Mouse (Mus musculus) monocyte, adult 5-6 weeks (primary cell): ENCODE measurements around the gene Gm973. TPM values are rescaled to one million over a fixed set of nuclear protein-coding genes. Genes with fewer than 3 reads are reported as not detected.

ENCODE experiments used
- ATAC-seq: fragments of 153-309, 156-312 bp; replicated peaks from 2 replicates; pipeline ENCODE4 v1.8.0; 2017; ENCODE audit warnings: mild to moderate bottlenecking; ENCODE audit not compliant: low TSS enrichment, insufficient number of reproducible peaks, severe bottlenecking, poor library complexity, low FRiP score
- total RNA-seq: library from RNA; stranded (forward); fragments of 200-1000, 200-491, 200-594 nt; gene quantifications from 3 replicates; pipeline ENCODE4 v1.2.3, GENCODE M21; 2017

The Gm973 gene
- total RNA-seq, 1 experiment from 2014 or later: 2.4 TPM

DNA sequence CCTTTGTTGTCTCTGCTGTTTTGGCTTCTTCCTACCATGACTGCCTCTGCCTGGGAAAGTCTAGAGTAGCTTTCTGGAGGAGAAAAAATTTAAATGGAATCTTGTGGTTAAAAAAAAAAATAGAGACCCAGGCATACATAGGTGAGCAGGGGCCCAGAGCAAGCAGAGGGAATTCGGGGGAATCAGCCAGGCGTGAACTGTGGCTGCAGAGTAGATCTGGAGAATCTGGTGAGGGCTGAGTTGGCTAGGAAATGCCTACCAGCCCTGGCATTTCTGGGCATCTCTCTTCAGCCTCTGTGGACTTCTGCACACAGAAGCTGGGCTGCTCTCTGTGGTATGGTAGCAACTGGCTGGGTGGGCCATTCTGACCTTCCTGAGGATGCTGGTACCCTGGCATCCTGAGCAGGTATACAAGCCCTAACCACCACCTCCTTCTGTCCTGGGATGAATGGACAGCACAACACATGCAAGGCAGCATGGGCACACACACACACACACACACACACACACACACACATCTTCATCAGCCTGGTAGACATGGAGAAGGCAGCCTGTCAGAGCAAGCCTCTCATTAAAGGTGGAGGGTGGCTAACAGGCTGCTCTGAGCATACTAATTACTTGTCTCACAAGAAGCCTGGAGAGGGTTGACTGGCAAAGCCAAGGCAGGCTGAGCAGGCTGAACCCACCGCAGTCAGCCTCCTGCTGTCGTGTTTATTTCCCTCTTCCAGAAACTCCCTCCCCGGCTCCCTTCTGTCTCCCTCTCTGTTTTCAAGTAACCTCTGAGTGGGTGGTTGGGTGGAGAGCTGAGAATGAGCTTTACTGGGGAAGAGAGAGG, 19.1 kb downstream of the Gm973 start:
- no peak for ATAC-seq

DNA sequence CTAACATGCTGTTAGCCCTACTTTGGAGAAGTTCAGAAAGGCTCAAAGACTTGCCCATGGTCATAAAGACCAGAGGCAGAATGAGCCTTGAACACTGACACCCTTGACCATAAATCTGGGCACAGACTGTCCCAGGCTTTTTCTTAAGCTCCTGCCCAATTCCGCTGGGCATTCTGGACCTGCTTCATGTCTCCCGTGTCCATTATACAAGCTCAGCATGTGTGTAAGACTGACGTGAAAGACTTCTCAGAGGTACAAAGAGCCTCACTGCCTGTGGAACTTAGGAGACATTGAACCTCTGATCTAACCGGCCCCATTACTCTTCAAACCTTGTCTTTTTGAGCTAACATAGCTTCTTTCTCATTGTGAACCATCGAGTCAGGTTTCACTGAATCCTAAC, 22.3 kb downstream of the Gm973 start:
- ATAC-seq: no peak

DNA sequence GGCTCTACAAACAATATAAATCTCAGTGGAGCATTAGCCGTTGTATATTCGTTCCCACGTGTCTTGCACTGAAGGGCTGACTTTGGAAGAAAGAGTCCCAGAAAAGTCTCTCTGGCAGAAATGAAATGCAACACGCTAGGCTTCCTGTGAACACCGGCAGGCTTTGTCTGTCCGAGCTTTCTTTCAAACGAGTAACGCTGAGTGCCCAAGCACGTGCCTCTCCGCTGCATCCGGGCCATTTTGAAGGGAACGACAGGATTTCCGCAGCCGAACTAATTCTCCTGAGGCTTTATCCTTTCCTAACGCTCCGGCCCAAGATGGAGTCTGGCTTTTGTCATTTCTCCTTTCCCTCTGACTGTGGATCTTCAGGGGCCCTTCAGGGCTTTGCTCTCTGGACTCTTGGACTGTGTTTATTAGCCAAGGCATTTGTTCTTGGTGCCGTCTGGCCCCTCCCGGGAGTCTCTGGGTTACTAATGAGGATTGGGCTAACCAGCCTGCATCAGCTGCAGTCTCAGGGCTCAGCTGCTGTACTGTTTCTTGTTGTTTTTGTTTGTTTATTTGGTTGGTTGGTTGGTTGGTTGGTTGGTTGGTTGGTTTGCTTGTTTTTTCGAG, 24.6 kb downstream of the Gm973 start:
- ATAC-seq: no peak

DNA sequence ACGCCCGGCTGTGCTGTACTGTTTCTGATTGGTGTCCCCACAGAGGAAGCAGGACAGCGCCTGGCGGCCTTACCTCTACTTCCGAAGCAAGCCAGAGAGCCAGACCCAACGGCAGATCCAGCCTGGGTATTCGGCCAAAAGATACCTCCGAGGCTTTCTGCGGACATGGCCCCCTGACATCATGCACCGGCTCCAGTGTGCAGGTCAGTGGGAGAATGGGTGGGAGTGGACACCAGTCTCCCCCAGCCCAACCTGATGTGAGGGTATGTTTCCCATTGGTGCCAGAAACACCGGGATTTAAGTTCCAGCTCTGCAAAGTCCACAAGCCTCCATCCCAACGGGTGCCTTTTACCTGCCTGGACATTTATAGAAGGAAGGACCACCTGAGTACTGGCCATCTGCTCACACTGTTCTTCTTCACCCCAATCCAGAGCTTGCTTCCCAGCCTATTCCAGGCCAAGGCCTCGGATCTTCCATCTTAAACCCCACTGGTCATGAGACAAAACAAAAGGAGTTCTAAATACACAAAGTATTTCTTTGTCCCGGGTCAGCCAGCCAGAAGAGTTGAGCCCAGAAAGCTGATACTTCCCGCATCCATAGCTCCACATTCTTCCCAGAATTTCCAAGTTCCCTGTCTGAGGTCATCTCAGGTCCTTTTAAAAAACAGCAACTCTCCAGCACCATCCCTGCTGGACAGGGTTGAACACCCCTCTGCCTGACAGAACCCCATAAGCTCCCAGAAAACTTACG, 25.4 kb downstream of the Gm973 start:
- ATAC-seq: no peak

DNA sequence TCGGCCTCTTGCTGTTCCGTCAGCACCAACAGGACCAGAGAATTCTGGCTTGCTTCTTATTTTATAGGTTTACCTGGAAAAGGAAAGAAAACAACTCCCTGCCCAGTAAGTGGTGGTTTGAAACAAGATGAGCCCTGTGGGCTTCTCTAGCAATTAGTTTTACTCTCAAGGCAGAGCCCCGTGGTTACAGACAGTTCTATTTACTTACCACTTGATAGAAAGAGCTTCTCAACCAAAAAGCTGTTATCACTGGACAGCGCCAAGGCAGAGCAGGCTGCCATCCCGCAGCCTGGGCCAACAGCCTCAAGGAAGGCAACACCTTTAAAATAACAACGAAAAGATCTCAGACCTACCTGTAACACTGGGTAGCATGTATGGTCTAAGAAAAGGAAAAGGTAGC, 26.2 kb downstream of the Gm973 start:
- ATAC-seq: no peak

DNA sequence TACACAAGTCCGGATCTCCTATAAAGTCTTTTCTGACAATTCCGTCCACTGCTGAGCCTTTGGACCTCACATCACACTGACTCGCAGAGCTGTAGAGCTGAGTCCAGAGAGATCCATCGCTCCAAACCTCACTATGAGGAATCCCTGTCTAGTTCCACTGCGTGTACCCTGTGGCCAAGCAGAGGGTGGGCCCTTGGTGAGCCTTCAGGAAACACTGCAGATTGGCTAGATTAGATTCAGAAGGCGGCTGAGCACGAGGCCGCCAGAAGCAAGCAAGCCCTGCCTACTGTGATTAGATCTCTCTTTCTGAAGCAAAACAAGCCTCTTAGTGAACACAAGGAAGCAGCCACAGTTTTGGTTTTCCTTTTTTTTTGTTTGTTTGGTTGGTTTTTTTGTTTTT, 27.8 kb downstream of the Gm973 start:
- no peak for ATAC-seq

DNA sequence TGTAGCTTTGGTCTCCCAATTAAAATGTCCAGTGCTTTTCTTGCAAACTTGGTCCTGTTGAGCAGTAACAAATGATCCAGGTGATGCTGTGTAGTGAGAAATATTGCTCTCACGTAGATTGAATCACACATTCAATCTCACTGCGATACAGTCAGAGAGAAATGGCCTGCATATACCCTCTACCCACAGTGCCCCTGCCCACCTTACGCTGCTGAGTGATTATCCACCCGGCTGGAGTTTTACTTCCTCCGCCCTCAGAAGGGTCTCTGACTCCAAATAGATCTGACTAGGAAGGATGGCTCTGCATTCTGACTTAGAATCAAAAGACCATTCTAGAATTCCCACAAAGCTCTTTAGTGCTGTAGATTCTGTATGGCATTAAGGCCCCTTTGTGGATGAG, 32.4 kb downstream of the Gm973 start:
- no peak for ATAC-seq

DNA sequence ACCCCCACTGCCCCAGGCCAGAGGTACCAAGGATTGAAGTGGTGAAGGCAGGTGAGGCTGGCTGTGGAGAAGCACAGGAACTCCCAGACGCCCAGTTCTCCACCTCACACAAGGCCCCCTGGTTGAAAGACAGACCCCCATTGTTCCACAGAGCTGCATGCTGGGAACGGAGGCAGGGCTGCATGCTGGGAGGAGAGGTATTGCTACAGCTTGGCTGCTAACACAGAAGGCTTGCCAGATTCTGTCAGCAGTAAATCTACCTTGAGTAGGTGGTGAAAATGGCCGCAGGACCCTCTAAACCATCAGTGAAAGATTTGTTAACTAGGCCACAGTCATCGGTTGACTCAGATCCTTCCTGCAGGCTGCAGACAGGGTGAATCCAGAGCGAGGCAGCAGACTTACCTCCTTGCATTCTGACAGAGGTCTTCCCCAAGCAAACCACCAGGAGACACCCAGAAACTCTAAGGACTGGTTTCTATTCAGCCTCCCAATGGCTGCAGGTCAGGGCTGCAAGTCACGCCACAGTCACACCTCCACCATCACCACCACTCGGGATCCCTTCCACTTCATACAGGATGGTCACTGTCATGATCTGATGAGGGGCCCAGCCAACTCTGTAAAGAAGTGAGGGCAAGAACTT, 33.1 kb downstream of the Gm973 start:
- no peak for ATAC-seq

DNA sequence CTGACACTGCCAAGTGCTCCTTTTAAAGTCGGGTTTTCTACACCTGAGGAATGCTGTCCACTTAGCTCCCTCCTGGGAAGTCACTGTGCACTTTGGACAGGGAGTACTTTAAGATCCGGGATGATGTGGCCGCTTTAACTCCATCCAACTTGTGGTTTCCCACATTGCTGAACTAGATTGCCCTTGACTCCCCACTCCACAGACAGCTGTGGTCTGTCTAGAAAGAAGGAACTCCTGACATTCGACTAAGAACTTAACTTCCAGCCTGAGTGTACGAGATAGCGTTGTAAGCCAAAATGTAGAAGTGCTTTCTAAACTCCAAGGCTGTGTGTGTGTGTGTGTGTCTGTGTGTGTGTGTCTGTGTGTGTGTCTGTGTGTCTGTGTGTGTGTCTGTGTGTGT, 34.2 kb downstream of the Gm973 start:
- ATAC-seq: no peak

DNA sequence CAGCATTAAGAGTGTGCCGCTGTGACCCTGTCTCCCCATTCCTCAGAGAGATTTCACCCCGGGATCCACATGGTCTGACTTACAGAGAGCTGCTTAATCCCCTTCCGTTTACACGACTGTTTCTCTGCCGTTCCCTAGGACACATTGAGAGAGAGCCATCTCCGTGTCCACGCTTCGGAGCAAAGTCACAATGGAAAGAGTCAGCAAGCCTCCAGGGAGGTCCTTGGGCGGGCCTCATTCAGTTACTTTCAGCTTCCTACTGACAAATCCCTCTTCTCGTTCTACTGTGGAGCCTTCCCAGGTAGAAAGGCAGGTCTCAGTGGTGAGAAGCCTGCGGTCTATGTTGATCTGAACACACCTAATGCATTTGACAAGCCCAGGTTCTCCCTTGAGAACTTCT, 34.9 kb downstream of the Gm973 start:
- no peak for ATAC-seq

DNA sequence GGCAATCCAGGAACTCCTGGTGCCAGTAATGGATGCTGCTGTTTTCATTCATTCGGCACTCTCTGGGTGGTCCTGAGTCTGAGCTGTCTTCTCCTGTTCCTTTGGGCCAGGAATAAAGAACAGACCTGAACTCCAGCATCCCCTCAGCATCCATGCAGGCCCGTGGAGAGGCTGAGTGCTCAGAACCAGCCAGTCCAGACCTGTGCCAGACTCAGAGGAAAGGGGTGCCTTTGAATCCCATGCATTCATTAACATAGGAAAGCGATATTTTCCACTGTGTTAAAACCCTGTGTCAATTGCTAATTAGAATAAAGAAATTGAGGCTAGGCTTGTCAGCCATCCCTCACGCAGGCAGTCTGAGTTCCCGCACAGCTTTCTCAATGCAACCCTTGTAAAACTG, 37.6 kb downstream of the Gm973 start:
- ATAC-seq: no peak

DNA sequence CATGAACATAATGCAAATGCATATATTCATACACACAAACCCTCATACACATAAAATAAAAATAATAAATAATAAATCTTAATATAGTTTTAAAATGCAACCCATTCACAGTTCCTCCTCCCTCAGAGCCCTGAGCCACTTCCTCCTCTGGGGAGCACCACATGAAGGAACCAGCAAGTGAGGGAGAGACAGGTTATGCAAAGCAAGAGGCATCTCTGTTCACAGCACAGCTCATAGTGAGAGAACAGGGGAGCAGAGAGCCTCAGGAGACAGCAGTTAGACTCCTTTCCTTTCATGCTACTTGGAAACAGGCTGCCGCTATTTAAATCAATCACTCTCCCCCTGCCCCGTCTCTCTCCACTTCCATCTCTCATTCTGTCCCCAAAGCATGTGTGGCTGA, 47.5 kb downstream of the Gm973 start:
- ATAC-seq: no peak

DNA sequence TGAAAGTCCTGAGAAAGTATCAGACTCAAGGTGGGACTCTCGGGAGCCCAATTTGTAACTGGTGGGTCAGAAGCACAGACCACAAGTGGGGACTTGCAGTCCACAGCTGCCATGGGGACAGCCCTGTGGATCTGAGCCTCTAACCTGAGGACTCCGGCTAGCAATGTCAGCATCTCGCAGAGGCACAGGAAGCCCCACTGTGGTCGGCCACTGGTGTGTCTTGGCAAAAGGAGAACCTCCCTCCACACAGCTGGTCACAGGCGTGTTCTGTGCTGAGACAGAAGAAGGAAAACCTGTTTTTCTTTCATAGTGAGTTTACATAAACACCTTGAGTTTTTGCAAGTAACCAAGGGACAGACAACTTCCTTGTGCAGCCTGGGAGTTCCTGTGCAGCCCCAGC, 49.7 kb downstream of the Gm973 start:
- ATAC-seq: no peak

DNA sequence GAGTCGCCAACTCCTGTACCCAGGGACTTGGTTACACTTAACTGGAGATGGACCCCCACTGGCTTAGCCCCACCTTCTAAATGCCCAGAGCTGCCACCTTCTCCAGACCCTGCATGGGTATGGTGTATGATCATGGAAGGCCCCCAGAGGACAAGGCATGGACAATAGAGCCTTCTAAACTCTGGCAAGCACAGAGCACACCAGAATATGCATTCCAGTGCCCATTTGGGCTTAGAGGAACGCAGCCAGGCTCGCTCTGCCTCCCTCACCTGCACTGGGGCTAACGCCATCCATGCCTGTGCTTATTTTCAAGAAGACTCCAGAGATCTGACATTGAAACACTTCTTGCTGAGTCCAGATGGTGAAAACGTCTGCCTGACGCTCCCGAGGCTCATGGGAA, 50.2 kb downstream of the Gm973 start:
- ATAC-seq: no peak

DNA sequence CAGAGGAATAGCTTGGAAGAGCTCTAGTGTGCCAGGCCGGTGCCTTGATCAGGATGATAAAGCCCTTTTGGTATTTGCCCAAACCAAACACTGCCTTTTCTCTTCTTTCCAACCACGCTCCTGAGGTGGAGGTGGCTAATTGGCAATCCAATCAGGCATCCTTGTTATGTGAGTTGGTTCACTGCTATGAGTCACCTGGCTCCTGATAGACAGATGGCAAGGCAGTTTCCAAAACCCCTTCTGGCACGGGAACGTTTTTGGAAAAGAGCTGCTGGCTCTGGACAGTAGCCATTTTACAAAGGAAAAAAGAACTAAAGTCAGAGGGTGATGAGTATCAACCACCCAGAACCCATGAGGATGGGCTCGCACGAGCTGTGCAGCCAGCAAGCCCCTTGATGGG, 50.9 kb downstream of the Gm973 start:
- ATAC-seq: no peak

DNA sequence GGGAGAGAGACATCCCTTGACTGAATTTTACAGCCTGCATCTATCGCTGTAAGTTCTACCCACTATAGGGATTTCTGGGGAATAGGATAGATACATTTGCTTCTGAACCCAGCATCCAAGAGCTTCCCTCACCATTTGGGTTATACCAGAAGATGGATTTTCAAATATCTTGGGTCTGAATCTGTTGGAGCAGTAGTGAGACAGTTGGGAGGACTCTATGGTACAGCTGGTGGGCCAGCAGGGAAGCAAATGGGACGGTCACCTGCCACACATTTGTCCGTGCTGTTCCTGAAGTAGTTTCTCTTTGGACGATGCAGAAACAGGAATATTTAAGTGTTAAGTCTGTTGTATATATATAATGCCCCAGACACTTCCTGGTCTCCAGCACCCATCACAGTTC, 51.5 kb downstream of the Gm973 start:
- no peak for ATAC-seq

DNA sequence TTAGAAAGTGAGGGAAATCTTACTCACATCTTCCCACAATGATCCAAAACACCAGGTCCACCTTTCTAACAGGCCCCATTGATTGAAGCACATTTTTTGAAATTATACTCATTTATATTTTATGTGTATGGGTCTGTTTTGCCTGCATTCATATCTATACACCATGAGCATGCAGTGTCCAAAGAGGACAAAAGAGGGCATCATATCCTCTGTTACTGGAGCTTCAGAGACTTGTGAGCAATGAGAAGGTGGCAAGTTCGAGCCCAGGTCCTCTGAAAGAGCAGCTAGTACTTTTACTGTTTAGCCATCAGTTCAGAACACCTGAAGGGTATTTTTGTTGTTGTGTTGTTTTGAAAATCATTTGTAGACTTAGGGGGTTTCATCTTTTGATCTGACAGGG, 52.2 kb downstream of the Gm973 start:
- ATAC-seq: no peak

DNA sequence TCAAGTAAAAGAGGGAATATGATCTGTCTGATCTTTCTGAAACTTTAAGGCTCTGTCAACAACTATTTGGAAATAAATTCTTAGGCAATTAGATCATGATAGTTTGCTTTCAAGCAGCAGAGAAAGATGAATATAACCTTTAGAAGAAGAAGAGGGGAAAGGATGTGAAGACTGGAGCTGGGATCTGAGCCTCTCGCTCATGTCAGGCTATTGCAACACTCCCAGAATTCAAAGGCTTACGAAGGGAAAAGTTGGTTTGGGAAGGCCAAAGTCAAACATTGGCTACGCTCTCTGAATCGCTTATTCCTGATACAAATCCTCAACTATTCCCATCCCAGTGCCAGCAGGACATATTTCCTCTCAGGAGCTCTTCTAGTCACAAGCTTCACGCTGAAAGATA, 53.2 kb downstream of the Gm973 start:
- no peak for ATAC-seq

DNA sequence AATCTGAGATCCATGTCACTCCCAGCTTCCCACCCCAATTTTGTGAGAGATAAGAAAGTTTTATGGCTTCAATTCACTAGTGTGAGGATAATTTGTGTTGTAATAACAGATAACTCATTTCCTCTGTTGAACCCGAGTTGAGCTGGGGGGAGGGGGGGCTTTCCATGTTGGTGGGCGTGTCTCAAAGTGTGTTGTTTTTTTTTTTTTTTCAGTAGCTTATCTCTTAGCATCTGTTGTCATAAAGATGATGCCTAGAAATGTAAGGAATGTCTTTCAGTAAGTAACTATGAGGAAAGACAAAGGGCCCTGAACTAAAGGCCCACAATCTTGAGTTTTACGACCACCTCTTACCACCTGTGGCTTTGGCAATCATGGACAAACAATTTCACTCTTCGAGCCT, 54.7 kb downstream of the Gm973 start:
- ATAC-seq: no peak
